ENCODE assay signal across 31 mouse cellular contexts in the genomic region with DNA sequence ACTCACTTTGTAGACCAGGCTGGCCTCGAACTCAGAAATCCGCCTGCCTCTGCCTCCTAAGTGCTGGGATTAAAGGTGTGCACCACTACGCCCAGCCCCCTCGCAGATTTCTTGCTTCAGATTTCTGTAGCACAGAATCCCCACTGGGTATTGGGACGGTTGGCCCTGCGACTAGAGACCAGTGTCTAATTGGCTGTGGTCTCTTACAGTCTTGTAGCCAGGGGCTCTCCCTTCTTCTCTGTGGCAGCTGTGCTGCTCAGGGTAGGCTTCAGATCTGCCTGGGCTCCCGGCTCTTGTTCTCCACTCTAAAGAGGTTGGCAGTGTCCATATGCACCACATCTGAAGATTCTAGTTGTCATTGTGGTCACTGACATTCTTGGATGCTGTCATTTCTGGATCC. TPM values are rescaled to one million over a fixed set of nuclear protein-coding genes. Genes with fewer than 3 reads are reported as not detected.
A peak's percentile ranks its signal among the peaks of the same experiment; 100 is the strongest.
DNase-seq lines count a peak whose midpoint lies in the region; ATAC-seq and TF ChIP-seq lines count a peak whose summit lies in the region.
"Had no signal": no experiment of that assay in that cellular context is flagged by ENCODE, and none has a peak within 500 bp of the region (broad histone marks: within the 10 kb centered on the region; RNA-seq: fewer than 3 reads in every experiment).

No protein-coding gene starts in this region.

- H3K27ac ChIP-seq in heart, postnatal 0 days (ENCODE audit: low read depth): no peak overlapping the region
- H3K27ac ChIP-seq in liver, embryonic 13.5 days: peak overlapping the region; percentile 50; the same call in 1 of the 2 replicates
- H3K27ac ChIP-seq in liver, embryonic 12.5 days: no peak overlapping the region
- H3K27ac ChIP-seq: embryonic facial prominence, embryonic 13.5 days; hindbrain, embryonic 10.5 days; hindbrain, postnatal 0 days; kidney, embryonic 15.5 days; layer of hippocampus, adult 2 months; left cerebral cortex, adult 2 months; limb, embryonic 12.5 days; liver, embryonic 14.5 days; midbrain, embryonic 15.5 days; neural tube, embryonic 12.5 days; stomach, postnatal 0 days had no signal

- peak overlapping the region; percentile 29; the same call in 1 of the 2 replicates for H3K4me2 ChIP-seq in heart, postnatal 0 days (ENCODE audit: low read depth, low read length)
- no peak overlapping the region for H3K4me2 ChIP-seq in liver, embryonic 13.5 days
- H3K4me2 ChIP-seq in liver, embryonic 12.5 days: no peak overlapping the region
- H3K4me2 ChIP-seq: embryonic facial prominence, embryonic 13.5 days; kidney, embryonic 15.5 days; limb, embryonic 12.5 days; lung, embryonic 14.5 days; midbrain, embryonic 15.5 days; neural tube, embryonic 12.5 days had no signal

- DNase-seq in heart, postnatal 0 days (ENCODE audit: low spot score): no peak
- DNase-seq in heart, adult 9 months (ENCODE audit: low spot score in 2 of 2): no peak
- DNase-seq in liver, embryonic 13.5 days: no peak
- DNase-seq in 3T3-L1 (ENCODE audit: low read depth, low spot score): peak; percentile 48
- no peak for DNase-seq in ovary, postnatal 36 days (ENCODE audit: low spot score)
- DNase-seq in adrenal gland, postnatal 10 days: no peak
- DNase-seq: adrenal gland, postnatal 25 days; B cell, adult 2 months; cerebellum, adult 11-12 months; cerebellum, adult 9-11 months; forebrain, postnatal 0 days; gastrocnemius, postnatal 10 days; heart, postnatal 14 days; kidney, adult 11 months; kidney, postnatal 36 days; lung, postnatal 14 days; right cerebral cortex, postnatal 4 days had no signal

- H3K36me3 ChIP-seq in heart, postnatal 0 days (replicated peaks; ENCODE audit: control insufficient read depth, insufficient read depth, low read length): no peaks in the 10 kb centered on the region
- no peaks in the 10 kb centered on the region for H3K36me3 ChIP-seq in liver, embryonic 13.5 days
- H3K36me3 ChIP-seq in liver, embryonic 12.5 days: peaks cover 2% of the 10 kb centered on the region; the same call in 1 of the 2 replicates
- H3K36me3 ChIP-seq: kidney, embryonic 15.5 days; limb, embryonic 12.5 days; midbrain, embryonic 15.5 days; neural tube, embryonic 12.5 days had no signal

- peaks cover 65% of the 10 kb centered on the region for H3K4me1 ChIP-seq in heart, postnatal 0 days (ENCODE audit: control insufficient read depth, insufficient read depth)
- peaks cover 60% of the 10 kb centered on the region for H3K4me1 ChIP-seq in liver, embryonic 13.5 days (replicated peaks)
- peaks cover 77% of the 10 kb centered on the region for H3K4me1 ChIP-seq in liver, embryonic 12.5 days

- 88% methylated on average over 7 of the region's 7 CpGs for WGBS in heart, postnatal 0 days
- 59% methylated on average over 7 of the region's 7 CpGs for WGBS in liver, embryonic 13.5 days (ENCODE audit: insufficient replicate concordance)
- WGBS in liver, embryonic 12.5 days (ENCODE audit: insufficient replicate concordance): 64% methylated on average over 7 of the region's 7 CpGs

- no peak overlapping the region for H3K4me3 ChIP-seq in heart, postnatal 0 days (ENCODE audit: low read depth, low read length)
- no peak overlapping the region for H3K4me3 ChIP-seq in liver, embryonic 13.5 days (replicated peaks)
- H3K4me3 ChIP-seq in liver, embryonic 12.5 days: no peak overlapping the region
- H3K4me3 ChIP-seq: embryonic facial prominence, embryonic 13.5 days; hindbrain, embryonic 10.5 days; kidney, embryonic 15.5 days; layer of hippocampus, adult 2 months; left cerebral cortex, adult 2 months; limb, embryonic 12.5 days; midbrain, embryonic 15.5 days; neural tube, embryonic 12.5 days had no signal

- TF ChIP-seq EP300 in heart, postnatal 0 days (IDR thresholded peaks at IDR 0.05; ENCODE audit: low read depth): no peak

- H3K9ac ChIP-seq in heart, postnatal 0 days (replicated peaks; ENCODE audit: low read depth, low read length): no peak overlapping the region
- no peak overlapping the region for H3K9ac ChIP-seq in liver, embryonic 13.5 days
- no peak overlapping the region for H3K9ac ChIP-seq in liver, embryonic 12.5 days
- H3K9ac ChIP-seq: embryonic facial prominence, embryonic 13.5 days; forebrain, postnatal 0 days; kidney, embryonic 15.5 days; limb, embryonic 12.5 days; liver, embryonic 14.5 days; lung, embryonic 14.5 days; midbrain, embryonic 15.5 days; neural tube, embryonic 12.5 days had no signal

- no peaks in the 10 kb centered on the region for H3K9me3 ChIP-seq in heart, postnatal 0 days (replicated peaks; ENCODE audit: control insufficient read depth, low read length)
- no peaks in the 10 kb centered on the region for H3K9me3 ChIP-seq in liver, embryonic 13.5 days (replicated peaks)
- no peaks in the 10 kb centered on the region for H3K9me3 ChIP-seq in liver, embryonic 12.5 days (replicated peaks)
- H3K9me3 ChIP-seq: embryonic facial prominence, embryonic 13.5 days; hindbrain, embryonic 10.5 days; kidney, embryonic 15.5 days; limb, embryonic 12.5 days; midbrain, embryonic 15.5 days; neural tube, embryonic 12.5 days had no signal

- H3K27me3 ChIP-seq in heart, postnatal 0 days (ENCODE audit: control insufficient read depth, insufficient read depth, low read length): no peaks in the 10 kb centered on the region
- no peaks in the 10 kb centered on the region for H3K27me3 ChIP-seq in liver, embryonic 13.5 days
- H3K27me3 ChIP-seq in liver, embryonic 12.5 days (replicated peaks): no peaks in the 10 kb centered on the region
- H3K27me3 ChIP-seq: embryonic facial prominence, embryonic 13.5 days; kidney, embryonic 15.5 days; limb, embryonic 12.5 days; midbrain, embryonic 15.5 days; neural tube, embryonic 12.5 days had no signal

- no peak for ATAC-seq in heart, postnatal 0 days (ENCODE audit: insufficient read depth, low read depth)
- ATAC-seq in liver, embryonic 13.5 days (ENCODE audit: low read depth): no peak
- no peak; the same call in 1 of the 2 replicates for ATAC-seq in liver, embryonic 12.5 days
- ATAC-seq in CD4-positive, CD25-positive, alpha-beta regulatory T cell, adult 4 months: peak; percentile 60
- ATAC-seq: hindbrain, postnatal 0 days; midbrain, embryonic 15.5 days had no signal

- no peak for TF ChIP-seq CTCF in heart, postnatal 0 days (IDR thresholded peaks at IDR 0.05; ENCODE audit: low read depth)

RNA-seq across cellular contexts. Expression of gene Galnt2, which starts 28.7 kb away (rescaled TPM):
- 30.0 and 35.4 TPM in 2 replicates for total RNA-seq in heart, postnatal 0 days (2014; rRNA removed; ENCODE audit: low replicate concordance)
- 24.6 and 30.3 TPM in 2 replicates for polyA plus RNA-seq in heart, postnatal 0 days (2015; fragmentation: Nextera tagmentation; extraction: Ambion mirVana)
- polyA plus RNA-seq in liver, embryonic 13.5 days (2015; fragmentation: Nextera tagmentation; extraction: Ambion mirVana): 20.5 and 26.0 TPM in 2 replicates
- polyA plus RNA-seq in liver, embryonic 12.5 days (2016; fragmentation: Nextera tagmentation; extraction: Ambion mirVana): 36.6 and 37.5 TPM in 2 replicates
- polyA plus RNA-seq in CD4-positive, CD25-positive, alpha-beta regulatory T cell, adult 4 months (2017; shearing (Covaris generic)): 10 to 100 TPM; 18.5 to 18.7 TPM
- total RNA-seq in adrenal gland, postnatal 10 days (2021): 10 to 100 TPM; 60.1 to 67.6 TPM
